12 mouse cellular contexts compared by ENCODE assay signal in the genomic region with DNA sequence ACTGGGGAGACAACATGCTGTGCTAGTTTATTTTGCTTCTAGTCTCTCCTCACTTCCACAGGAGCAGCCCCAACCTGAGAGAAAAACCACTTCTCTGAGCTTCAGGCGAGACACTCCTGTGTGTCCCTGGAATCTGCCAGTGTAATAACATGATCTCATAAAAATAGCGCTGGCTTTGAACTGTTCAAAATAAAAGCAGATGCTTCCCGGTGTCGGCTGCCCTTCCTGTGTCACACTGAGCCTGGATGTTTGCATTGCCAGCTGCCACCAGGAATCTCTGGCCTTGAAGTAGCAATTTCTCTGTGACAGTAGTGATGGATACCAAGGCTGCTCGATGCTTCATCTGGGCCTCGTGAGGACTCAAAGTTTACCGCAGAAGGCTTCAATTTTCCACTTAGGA.
DNase-seq lines count a peak whose midpoint lies in the region; ATAC-seq and TF ChIP-seq lines count a peak whose summit lies in the region.
"Had no signal": no experiment of that assay in that cellular context is flagged by ENCODE, and none has a peak within 500 bp of the region (broad histone marks: within the 10 kb centered on the region; RNA-seq: fewer than 3 reads in every experiment).

No protein-coding gene starts in this region.

- H3K27ac ChIP-seq in kidney, embryonic 16.5 days (ENCODE audit: low read length): no peak overlapping the region
- H3K27ac ChIP-seq in embryonic facial prominence, embryonic 10.5 days (replicated peaks): peak overlapping the region; percentile 65
- H3K27ac ChIP-seq in limb, embryonic 10.5 days: peak overlapping the region; percentile 72
- H3K27ac ChIP-seq: neural tube, embryonic 12.5 days had no signal

- ATAC-seq in kidney, embryonic 16.5 days (ENCODE audit: low FRiP score, low TSS enrichment): no peak
- no peak for ATAC-seq in activated CD4-positive, CD25-positive, alpha-beta regulatory T cell, adult 4 months

- H3K4me2 ChIP-seq in kidney, embryonic 16.5 days (replicated peaks; ENCODE audit: low read depth, low read length): no peak overlapping the region
- H3K4me2 ChIP-seq: neural tube, embryonic 12.5 days had no signal

- no peak for TF ChIP-seq CTCF in brain, embryonic 14.5 days (IDR thresholded peaks at IDR 0.05; ENCODE audit: borderline replicate concordance, extremely low read depth, insufficient read depth, insufficient read length)

- peaks cover 13% of the 10 kb centered on the region for H3K4me1 ChIP-seq in kidney, embryonic 16.5 days (ENCODE audit: insufficient read depth, low read length)
- peaks cover 15% of the 10 kb centered on the region for H3K4me1 ChIP-seq in embryonic facial prominence, embryonic 10.5 days
- H3K4me1 ChIP-seq in limb, embryonic 10.5 days: peaks cover 37% of the 10 kb centered on the region

- peak; percentile 28 for DNase-seq in kidney, adult 11 months
- DNase-seq in brain, embryonic 14.5 days (ENCODE audit: low read depth): peak; percentile 41
- peak; percentile 45 for DNase-seq in embryonic facial prominence, embryonic 10.5 days (ENCODE audit: low spot score)
- peak; percentile 58 for DNase-seq in limb, embryonic 10.5 days (ENCODE audit: low spot score)
- DNase-seq in cerebellum, adult 9-11 months: no peak
- DNase-seq: cerebellum, adult 18-20 months; gastrocnemius, postnatal 25 days had no signal

- H3K9me3 ChIP-seq in kidney, embryonic 16.5 days (ENCODE audit: low read length): 0 out of 2 replicates have a peak, but pooled peaks cover 4% of the 10 kb centered on the region
- H3K9me3 ChIP-seq in embryonic facial prominence, embryonic 10.5 days: no peaks in the 10 kb centered on the region
- H3K9me3 ChIP-seq in limb, embryonic 10.5 days (replicated peaks): no peaks in the 10 kb centered on the region
- H3K9me3 ChIP-seq: megakaryocyte, embryonic 14.5 days; neural tube, embryonic 12.5 days had no signal

- no peak for TF ChIP-seq POLR2A in brain, embryonic 14.5 days (IDR thresholded peaks at IDR 0.05; ENCODE audit: borderline replicate concordance, extremely low read depth, insufficient read depth, insufficient read length, poor library complexity, severe bottlenecking)

- 0 out of 2 replicates have a peak, but pooled peaks cover 4% of the 10 kb centered on the region for H3K36me3 ChIP-seq in kidney, embryonic 16.5 days (ENCODE audit: insufficient read depth, low read length)
- H3K36me3 ChIP-seq in embryonic facial prominence, embryonic 10.5 days (replicated peaks): no peaks in the 10 kb centered on the region
- H3K36me3 ChIP-seq in limb, embryonic 10.5 days: no peaks in the 10 kb centered on the region
- H3K36me3 ChIP-seq: neural tube, embryonic 12.5 days had no signal

- no peak overlapping the region for H3K4me3 ChIP-seq in kidney, embryonic 16.5 days (ENCODE audit: low read length)
- no peak overlapping the region for H3K4me3 ChIP-seq in embryonic facial prominence, embryonic 10.5 days
- H3K4me3 ChIP-seq in limb, embryonic 10.5 days: no peak overlapping the region
- H3K4me3 ChIP-seq: erythroblast, embryonic 14.5 days; megakaryocyte, embryonic 14.5 days; neural tube, embryonic 12.5 days had no signal

- H3K27me3 ChIP-seq in kidney, embryonic 16.5 days (ENCODE audit: insufficient read depth, low read length): no peaks in the 10 kb centered on the region
- H3K27me3 ChIP-seq in embryonic facial prominence, embryonic 10.5 days (replicated peaks; ENCODE audit: low read depth, poor library complexity, severe bottlenecking): no peaks in the 10 kb centered on the region
- no peaks in the 10 kb centered on the region for H3K27me3 ChIP-seq in limb, embryonic 10.5 days (ENCODE audit: low read depth, poor library complexity, severe bottlenecking)
- H3K27me3 ChIP-seq: neural tube, embryonic 12.5 days had no signal

- WGBS in kidney, embryonic 16.5 days: 17% methylated on average over 7 of the region's 7 CpGs
- 43% methylated on average over 7 of the region's 7 CpGs for WGBS in embryonic facial prominence, embryonic 10.5 days
- WGBS in limb, embryonic 10.5 days: 11% methylated on average over 7 of the region's 7 CpGs

- H3K9ac ChIP-seq in kidney, embryonic 16.5 days (replicated peaks; ENCODE audit: low read length): no peak overlapping the region
- H3K9ac ChIP-seq: neural tube, embryonic 12.5 days had no signal
